Mouse (Mus musculus): ENCODE measurements around the gene Adgrg5. TPM values are rescaled to one million over a fixed set of nuclear protein-coding genes. Genes with fewer than 3 reads are reported as not detected.

The Adgrg5 gene
- total RNA-seq, 2 experiments from 2014 or later: 0.22 to 0.50 TPM

DNA sequence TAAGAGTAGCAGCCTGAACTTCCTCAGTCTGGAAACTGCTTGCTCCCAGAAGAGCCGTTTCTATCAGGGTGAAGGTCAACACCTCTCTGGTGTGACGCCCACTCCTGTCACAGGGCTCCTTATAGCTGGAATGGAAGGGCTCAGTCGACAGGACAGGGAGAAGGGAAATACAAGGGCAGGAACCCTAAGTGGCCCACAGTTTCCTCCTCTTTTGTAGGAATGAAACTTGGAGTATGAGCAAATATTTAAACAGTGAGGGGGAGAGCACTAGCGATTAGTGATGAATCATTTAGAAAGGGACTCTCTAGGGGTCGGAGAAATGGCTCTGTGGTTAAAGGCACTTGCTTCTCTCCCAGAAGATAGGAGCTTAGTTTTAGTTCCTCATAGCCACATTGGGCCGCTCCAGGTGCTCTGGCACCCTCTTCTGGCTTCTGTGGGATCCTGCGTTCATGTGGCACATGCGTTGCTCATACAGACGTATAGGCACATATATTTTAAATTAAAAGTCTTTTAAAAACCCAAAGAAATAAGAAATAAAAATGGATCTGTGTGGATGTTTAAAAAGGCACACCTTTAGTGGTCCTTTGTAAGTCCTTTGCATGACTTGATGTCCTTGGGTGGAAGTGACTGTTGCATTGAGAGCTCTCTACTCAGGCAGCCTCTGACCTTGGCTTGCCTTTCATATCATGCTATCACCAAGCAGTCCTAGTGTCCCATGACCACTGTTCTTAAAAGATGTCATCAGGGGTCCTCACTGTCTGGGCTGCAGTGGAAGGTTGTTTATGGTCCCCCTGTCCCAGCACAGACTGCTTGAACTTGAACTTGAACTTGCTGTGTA, 31.6 kb downstream of the Adgrg5 start:
- DNase-seq: peak in 1 of 2 experiments; percentile 54

DNA sequence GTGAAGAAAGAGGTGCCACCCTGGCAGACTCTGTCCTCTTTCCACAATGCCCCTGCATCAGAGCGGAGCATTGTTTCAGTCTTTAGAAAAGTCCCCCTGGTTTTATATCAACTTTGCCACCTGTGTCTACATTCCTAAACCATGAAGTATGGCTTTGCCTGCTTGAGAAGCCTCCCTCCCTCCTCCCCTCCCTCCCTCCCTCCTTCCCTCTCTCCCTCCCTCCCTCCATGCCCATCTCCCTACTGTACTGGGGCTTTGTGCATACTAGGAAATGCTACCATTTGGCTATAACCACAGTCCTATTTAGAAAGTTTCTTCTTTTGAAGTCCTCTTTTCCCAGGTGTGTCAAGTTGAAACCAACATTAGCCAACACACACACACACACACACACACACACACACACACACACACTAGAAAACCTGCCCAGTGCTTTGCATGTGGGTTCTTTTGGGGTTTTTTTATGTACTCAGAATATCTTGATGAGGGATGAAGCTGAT, 32.6 kb downstream of the Adgrg5 start:
- intact Hi-C loops (cut with DNase I): no loop called here
- DNase-seq: no peak

More for the DNA sequence above, 31.6 kb downstream of the Adgrg5 start:
- intact Hi-C loops (cut with DNase I): no loop called here

GRCm38 (mm10) chr8:94962201-94962600, 38.7 kb downstream of the Adgrg5 start:
- intact Hi-C loops (cut with DNase I): no loop called here
- DNase-seq: no peak

DNA sequence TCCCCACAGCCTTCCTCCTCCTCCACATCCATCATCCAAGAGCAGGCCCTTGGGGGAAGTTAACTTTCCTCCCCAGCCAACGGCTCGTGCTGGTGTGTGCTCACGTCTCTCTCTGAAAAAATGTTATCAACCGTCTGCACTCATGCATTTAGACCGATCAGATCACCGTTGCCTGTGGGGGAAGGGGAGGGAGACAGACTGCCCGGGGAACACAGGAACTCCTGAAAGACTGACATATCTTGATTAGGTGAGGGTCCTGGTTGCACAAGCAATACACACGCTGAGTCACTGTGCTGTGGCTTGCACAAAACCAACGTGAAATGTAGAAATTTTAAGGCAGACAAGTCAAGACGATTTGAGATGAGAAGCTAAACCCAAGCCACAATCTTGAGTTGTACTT, 41.3 kb downstream of the Adgrg5 start:
- intact Hi-C loops (cut with DNase I): no loop called here
- no peak for DNase-seq

DNA sequence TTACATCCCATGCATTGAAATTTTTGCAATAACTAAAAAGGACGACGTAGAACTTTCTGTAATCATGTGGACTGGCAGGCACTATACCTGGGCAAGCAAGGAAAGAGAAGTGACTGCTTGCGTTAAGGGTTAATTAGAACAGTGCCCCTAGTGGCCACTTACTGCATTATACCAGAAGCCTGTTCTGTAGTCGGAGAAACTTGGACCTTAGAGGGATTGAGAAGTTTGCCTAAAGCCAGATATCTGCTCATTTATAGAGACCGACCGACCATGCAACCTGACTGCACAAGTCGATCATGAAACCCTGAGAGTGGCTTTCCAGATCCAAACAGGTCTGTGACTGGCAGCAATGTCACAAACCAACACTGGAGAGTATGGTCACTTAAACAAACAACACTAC, 43.1 kb downstream of the Adgrg5 start:
- intact Hi-C loops (cut with DNase I): no loop called here
- peak in 1 of 2 experiments; percentile 55 for DNase-seq

- intact Hi-C loops (cut with DNase I): no loop called here
- no peak for DNase-seq
Measured at GRCm38 (mm10) chr8:94967071-94967470, 43.6 kb downstream of the Adgrg5 start.

GRCm38 (mm10) chr8:94967554-94967953, 44.1 kb downstream of the Adgrg5 start:
- intact Hi-C loops (cut with DNase I): no loop called here
- peak; percentile 47 to 57 for DNase-seq

- DNase-seq: no peak
- intact Hi-C loops (cut with DNase I): no loop called here
Measured at GRCm38 (mm10) chr8:94973270-94973669, 49.8 kb downstream of the Adgrg5 start.

GRCm38 (mm10) chr8:94973786-94974185, 50.3 kb downstream of the Adgrg5 start:
- intact Hi-C loops (cut with DNase I): no loop called here
- no peak for DNase-seq

- intact Hi-C loops (cut with DNase I): no loop called here
Measured at GRCm38 (mm10) chr8:94974467-94975165, 51.1 kb downstream of the Adgrg5 start, which contains the start of gene Adgrg1. TSS of gene Adgrg1 (plus strand) at chr8:94974751.

GRCm38 (mm10) chr8:94976651-94977417, 53.3 kb downstream of the Adgrg5 start:
- no peak for DNase-seq
- intact Hi-C loops (cut with DNase I): no loop called here

More at GRCm38 (mm10) chr8:94974467-94975165, 51.1 kb downstream of the Adgrg5 start, which contains the start of gene Adgrg1:
- no peak for DNase-seq

DNA sequence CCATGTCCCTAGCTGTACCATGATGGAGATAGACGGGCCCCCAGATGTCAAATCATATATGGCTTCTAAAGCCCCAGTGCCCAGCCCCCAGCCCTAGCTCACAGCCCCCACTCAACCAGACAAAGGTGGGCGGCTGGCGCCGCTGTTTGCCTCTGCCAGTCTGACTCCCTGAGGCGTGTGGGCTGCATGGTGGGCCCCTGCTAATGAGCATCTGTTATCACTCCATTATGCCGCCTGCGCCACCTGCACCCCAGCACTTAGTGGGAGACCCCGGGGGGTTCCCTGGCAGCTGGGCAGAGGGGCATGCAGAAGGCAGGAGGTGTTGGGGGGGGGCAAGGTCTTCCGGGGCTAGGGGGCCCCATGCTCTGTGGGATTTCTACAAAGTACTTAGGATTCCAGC, 54.6 kb downstream of the Adgrg5 start:
- intact Hi-C loops (cut with DNase I): no loop called here
- DNase-seq: no peak

GRCm38 (mm10) chr8:94978593-94979319, 55.3 kb downstream of the Adgrg5 start:
- intact Hi-C loops (cut with DNase I): no loop called here
- DNase-seq: no peak

DNA sequence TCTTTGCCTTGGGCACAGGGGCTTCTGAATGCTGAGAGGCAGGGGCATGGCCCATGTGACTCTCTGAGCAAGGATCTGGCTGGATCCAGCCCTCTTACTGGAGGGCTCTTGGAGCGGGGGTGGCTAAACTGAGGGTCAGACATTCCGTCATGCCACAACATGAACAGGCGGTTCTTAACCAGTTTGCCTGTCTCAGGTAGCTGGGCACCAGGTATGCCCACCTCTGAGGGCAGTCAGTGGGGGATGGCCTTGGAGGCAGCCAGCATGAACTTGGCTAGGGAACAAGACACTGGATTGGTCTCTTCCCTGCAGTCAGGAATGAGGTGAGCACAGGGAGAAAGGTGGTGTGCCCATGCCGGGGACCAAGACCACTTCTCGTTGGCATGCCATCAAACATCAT, 56.7 kb downstream of the Adgrg5 start:
- DNase-seq: no peak
- intact Hi-C loops (cut with DNase I): no loop called here

GRCm38 (mm10) chr8:94980976-94981375, 57.5 kb downstream of the Adgrg5 start:
- intact Hi-C loops (cut with DNase I): no loop called here

DNA sequence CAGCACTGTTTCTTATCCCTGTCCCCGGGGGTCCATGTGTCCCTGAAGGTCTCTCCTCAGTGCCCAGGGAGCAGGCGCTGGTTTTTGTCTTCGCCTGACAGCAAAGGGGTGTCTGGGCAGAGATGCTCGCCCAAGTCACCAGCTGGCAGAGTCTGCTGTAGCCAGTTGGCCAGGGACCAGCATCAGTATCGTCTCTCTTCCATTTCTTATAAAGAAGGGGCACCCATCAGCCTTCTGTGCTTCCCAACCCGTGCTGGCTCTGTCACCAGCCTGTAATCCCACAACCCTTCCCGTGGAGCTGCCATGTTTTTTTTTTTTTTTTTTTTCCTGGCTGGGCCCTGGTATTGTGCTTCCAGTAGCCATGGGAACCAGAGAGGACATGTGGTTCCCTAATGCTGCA, 58.4 kb downstream of the Adgrg5 start:
- intact Hi-C loops (cut with DNase I): no loop called here
- DNase-seq: no peak

More at GRCm38 (mm10) chr8:94980976-94981375, 57.5 kb downstream of the Adgrg5 start:
- DNase-seq: no peak

- no peak for DNase-seq
- intact Hi-C loops (cut with DNase I): no loop called here
Measured at GRCm38 (mm10) chr8:94983146-94983545, 59.7 kb downstream of the Adgrg5 start.

DNA sequence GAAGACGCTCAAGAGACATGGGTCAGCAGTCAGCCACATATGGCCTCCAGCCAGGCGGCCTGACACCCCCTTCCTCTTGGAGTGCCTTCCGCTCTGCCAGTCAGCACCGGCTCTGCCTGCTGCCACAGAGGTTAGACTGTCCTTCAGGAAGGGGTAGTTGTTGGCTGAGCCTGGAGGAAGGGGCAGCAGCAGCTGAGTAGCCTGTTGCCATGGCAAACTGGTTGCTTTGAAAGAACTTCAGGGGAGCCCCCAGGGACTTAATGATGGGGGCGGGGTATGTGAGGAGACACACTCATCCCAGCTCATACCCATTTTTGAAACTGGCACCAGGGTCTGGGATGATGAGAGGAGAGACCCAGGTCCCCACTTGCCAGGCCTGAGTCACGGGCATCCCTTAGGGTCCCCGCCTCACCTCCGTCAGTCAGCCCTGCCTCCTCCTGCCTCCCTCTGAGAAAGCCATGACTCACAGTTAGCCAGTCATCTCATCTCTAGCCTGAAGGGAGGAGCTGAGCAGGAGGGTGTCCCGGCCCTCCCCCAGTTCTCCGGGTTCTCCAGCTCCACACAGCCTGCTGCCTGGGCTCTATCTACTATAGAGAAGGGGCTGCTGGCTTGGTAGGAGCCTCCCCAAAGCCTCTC, 60.5 kb downstream of the Adgrg5 start:
- intact Hi-C loops (cut with DNase I): no loop called here
- DNase-seq: peak; percentile 62

DNA sequence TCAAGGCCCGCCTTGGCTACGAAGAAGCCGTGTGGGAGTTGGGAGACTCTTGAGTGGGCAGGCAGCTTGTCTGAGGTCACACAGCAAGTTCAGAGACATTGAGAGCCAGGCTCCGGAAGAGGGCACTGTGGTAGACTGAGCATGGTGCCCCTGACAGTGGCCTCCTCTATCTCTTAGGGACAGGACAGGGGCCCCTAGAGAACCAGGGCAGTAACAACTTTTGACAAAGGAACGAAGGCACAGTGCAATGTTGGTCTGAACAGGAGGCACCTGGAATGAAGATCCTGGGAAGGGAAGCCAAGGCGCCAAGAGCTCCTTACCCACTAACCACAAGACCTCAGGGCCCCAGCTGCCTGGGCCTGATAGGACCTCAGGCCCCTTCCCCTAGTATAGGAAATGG, 61.5 kb downstream of the Adgrg5 start:
- intact Hi-C loops (cut with DNase I): no loop called here
- DNase-seq: no peak

- intact Hi-C loops (cut with DNase I): no loop called here
- DNase-seq: no peak
Measured at GRCm38 (mm10) chr8:94986676-94987075, 63.2 kb downstream of the Adgrg5 start.
